Mouse (Mus musculus) layer of hippocampus, postnatal 36 days (tissue): ENCODE results near the gene Smarcc1. TPM values are rescaled to one million over a fixed set of nuclear protein-coding genes. Genes with fewer than 3 reads are reported as not detected.

Experiments used
- DNase-seq, 2 experiments: peaks; one replicate each; pipeline ENCODE4 v3.0.0; 2022
- total RNA-seq, 2 experiments: library from RNA; stranded (reverse); gene quantifications; 2 replicates each; pipeline ENCODE4 v1.2.3; 2021

The Smarcc1 gene
- total RNA-seq, 2 experiments from 2014 or later = 60.7 to 67.9 TPM

DNA sequence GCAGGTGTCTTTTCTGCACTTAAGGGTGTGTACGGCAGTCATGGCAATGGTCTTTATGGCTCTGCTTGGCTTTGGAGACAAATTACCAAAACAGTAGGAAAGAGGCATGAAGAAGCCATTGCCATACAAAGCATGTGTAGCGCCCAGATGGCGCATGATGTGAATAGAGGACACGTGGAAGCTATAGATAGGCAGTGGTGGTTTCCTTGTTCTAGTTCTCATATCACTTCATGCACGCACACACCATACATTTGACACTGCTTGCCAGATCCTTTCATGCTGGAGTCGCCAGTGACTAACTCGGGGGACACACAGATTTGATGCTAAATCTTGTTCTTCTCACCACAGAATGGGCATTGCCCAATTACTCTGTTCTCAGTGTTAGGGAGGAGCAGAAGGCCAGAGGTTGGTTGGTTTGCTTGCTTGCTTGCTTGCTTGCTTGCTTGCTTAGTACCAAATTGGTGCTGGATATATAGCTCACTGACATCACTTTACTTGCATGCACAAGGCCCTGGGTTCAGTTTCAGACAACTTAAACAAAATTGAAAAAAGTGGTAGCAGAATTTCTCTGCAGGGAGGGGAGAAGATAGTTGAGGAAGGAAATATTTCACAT lies 125.8 kb downstream of the Smarcc1 start, which contains the start of gene Cspg5:
Cspg5 (plus strand) TSS at position 563 of the 613 bp plus-strand sequence.
- no peak for DNase-seq

DNA sequence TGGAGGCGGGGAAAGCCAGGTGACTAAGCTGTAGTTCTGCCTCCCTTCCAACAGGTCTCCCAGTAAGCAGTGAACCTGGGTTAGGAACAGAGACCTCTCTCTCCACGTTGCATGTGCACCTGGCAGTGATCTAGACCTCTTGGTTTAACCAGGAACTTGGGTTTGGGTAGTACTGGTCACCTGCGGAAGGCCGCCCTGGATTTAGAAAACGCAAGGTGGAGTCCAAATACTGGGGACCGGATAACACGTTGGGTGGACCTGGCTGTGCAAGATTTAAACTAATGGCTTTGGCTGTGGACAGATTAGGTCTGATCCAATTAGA lies 127.0 kb downstream of the Smarcc1 start:
- DNase-seq = no peak

DNA sequence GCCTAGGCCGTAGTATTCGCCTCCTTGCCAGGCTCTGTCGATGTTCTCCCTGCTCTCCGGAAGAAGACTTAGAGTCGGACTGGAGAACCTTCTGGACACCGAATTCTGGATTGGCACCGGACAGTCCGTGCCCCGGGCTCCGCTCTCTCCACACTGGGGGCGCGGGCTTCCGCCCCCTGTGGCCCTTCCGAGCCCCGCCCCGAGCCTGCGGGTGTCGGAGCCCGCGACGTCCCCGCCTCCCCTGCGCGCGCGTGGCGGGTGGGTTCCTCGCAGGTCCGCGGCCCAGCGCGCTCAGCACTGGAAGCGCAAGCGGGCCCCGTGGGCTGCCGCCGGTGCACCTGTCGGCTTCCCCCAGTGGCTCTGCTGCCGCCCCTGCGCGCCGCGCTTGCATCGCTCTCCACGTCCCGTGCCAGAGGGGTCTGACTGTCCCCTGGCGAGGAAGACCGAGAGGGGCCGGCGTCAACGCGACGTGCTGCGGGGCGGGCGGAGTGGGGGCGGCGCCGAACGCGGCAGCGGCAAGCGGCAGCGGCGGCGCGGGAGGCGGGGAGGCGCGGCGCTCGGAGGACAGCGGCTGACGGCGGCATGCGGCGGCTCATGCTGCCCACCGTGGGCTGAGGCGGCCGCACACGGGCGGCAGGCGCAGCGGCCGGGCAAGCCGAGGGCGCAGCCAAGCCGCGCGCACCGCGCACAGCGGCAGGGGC lies 127.5 kb downstream of the Smarcc1 start:
- DNase-seq = peak; percentile 81 to 84

DNA sequence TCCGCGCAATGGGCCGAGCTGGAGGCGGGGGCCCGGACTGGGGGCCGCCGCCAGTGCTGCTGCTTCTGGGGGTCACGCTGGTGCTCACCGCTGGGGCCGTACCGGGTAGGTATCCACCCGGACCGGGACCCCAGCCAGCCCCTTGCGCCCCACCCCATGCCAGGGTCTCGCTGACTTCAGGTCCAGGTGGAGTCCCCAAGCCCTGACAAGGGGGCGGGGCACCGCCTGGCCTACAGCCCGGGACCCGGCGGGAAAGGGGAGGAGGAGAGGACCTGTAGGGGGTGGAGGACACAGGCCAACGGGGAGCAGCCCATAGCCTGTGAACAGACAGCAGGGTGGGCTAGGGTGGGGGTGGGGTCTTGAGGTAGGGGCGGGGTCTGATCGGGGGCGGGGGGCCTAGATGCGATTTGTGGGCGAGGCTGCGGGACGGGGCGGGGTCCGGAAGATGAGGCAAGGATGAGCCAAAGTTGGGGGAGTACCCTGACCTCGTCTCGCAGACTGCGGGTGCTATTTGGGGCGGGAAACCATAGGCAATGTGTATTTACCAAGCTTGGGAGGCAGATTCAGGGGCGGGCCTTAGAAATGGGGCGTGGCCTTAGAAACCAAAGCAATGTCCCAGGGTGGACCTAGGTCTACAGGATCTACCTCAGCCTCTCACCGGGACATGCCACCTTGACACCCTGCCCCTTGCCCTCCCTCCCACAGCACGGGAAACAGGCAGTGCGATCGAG lies 128.2 kb downstream of the Smarcc1 start:
- DNase-seq = peak; percentile 53 to 68

DNA sequence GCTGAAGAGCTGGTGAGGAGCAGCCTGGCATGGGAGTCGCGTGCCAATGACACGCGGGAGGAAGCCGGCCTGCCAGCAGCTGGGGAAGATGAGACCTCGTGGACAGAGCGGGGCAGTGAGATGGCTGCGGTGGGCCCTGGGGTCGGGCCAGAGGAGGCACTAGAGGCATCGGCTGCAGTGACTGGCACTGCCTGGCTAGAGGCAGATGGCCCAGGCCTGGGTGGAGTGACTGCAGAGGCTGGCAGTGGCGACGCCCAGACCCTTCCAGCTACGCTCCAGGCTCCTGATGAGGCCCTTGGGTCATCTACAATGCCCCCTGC lies 128.8 kb downstream of the Smarcc1 start:
- no peak for DNase-seq

DNA sequence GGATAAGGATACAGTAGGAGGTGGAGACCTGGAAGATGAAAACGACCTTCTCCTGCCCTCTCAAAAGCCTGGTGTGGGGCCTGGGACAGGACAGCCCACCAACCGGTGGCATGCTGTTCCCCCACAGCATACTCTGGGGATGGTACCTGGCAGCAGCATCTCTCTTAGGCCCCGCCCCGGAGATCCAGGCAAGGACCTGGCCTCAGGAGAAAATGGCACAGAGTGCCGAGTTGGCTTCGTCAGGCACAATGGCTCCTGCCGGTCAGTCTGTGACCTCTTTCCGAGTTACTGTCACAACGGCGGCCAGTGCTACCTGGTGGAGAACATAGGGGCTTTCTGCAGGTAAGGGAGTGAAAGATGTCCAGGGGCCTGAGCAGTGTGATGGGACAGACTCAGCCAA lies 129.5 kb downstream of the Smarcc1 start:
- no peak for DNase-seq

DNA sequence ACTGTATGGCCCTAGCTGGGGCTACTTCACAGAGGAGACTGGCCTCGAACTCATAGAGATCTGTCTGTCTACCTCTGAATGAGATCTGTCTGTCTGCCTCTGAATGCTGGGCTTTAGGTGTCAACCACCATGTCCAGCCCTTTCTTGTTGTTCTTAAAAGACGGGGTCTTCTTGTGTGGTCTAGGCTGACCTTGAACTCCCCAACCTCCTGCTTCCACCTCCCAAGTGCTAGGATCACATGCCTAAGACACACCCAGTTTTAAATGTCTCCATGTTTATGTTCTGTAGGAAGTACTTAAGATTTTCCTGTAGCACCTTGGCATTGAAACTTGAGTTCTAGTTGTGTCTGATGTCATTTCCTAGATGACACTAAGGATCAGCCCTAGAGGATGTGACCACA lies 131.4 kb downstream of the Smarcc1 start:
- DNase-seq = no peak

DNA sequence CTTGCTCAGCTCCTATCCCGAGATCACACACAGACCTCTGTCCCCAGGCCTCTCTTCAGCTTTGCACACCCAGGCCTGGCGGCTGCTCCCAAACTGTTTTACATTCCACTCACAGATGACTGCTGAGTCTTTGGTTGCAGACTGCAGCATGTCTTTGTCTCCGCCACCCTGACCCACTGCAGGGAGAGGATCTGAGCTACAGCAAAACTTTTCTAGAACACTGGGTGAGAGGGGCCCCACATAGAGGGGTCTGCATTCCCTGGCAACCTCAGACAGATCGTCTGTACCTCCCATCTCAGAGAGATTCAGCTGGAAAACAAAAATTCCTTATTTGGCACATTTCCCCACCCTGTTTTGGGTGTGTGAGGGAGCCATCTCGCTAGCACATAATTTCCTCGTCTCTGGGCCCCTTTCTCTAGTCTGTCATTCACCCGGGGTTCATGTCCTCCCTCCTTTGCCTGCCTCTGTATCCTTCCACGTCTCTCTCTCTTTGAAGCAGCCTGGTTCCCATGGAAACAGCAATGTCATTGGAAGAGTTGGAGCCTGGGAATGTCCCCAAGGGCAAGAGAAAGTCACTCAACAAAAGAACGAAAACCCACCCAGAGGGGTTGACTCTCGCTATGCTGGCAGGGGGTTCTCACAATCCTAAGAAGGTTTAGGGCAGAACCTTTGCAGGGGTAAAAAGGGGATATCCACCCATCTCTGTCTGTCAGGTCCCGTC lies 132.5 kb downstream of the Smarcc1 start:
- DNase-seq = peak; percentile 56 to 66

DNA sequence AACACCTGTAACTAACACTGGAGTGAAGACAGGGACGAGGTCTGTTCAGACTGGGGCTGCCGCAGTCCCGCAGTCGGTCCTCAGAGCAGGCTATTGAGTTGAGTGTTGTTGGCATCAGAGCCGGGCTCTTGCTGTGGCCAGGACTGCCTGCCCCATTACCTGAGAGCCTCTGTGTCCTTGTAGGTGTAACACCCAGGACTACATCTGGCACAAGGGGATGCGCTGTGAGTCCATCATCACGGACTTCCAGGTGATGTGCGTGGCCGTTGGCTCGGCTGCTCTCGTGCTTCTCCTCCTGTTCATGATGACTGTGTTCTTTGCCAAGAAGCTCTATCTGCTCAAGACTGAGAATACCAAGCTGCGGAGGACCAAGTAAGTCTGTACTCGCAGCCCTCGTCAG lies 133.3 kb downstream of the Smarcc1 start:
- no peak for DNase-seq

DNA sequence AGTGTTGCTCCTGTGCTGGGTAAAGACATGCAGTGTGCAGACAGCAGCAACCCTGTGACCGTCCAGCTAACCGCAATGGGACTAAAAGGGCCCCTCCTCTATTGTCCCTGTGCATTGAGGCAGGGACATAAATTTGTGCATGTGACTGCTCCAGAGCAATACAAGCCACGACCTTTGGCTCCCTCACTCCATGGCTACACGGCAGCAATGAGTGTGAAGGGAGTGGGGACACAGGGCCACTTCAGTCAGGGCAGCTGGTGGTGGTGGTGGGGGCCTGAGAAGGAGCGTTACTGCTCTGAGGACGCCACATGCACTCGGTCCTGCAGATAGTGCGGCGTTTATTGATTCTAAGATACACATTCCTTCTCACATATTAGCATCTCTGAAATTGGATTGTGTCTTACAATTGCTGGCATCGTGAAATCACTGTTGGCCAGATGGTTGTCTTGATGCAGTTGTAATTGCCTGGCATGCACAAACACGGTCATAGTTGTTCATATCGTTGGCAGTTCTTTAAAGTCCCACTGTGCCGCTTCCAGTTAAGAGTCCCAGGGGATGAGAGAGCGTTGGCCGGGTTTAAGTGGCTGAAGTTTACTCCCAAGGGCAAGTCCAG lies 138.0 kb downstream of the Smarcc1 start:
- peak; percentile 31 to 36 for DNase-seq

DNA sequence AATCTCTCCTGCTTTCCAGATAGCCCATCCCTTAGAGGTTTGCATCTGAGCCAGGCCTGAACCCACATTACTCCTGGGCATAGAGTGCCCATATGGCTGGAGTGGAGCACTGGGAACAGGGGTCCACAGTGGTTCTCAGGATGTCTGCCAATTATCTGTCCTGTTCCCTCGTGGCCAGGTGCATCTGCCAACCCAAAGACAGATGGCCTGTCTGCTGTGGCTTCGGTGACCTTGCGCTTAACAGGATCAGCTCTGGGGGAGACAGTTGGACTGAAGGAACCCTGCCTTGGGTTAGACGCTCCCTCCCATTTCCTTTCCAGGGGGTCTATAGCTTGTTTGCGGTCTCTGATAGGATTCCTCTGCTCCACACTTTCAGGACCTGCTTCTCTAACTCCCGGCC lies 141.1 kb downstream of the Smarcc1 start:
- no peak for DNase-seq

DNA sequence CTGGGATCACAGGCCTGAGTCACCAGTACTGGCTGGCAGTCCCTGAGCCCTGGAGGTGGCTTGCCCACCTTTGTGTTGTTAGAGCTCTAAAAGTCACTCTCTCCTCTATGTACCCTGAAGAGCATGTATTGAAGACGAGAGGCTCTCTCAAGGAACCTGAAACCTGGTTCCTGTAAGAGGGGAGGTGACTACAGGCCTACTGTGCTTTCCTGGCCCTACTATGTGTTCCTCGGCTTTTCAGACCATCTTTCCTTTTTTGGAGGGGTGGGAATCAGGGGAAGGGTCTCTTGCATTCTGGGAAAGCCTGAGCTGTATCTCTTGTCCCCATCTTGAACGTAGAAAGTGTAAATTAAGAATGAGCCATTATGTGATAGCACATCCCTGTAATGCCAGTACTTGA lies 141.6 kb downstream of the Smarcc1 start:
- no peak for DNase-seq

DNA sequence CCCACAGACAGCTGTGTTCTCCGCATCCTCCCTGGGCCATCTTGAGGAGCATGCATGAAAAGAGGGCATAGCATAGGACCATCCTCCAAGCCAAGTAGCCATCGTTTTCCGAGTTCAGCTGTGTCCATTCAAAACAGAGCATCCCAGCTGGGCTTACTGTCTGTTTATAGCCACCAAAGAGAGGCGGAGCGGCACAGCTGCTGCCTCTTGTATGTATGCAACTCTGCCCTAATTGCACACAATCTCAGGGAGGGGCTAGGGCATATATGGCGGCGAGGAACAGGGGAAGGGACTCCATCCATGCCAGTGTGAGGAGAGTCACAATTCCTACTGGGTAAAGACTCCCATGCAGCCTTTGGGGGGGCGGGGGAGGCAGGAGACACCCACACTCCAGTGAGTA lies 145.7 kb downstream of the Smarcc1 start:
- DNase-seq = no peak

DNA sequence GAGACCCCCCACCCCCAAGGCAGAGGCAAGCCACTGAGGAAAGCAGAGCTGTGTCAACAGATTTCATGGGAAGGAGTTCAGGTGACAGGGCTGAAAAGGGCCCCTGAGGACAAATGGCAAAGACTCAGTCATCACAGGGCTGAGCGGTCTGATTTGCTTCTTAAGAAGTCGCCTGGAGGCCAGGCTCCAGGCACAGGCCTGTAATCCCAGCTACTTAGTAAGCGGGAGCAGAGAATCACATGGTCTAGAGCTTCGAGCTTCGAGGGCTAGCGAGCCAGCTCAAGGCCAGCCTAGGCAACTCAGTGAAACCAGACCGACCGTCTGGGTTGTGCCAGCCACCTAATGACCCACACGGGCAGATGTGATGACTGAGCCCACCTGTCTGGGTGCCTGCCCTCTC lies 147.5 kb downstream of the Smarcc1 start:
- DNase-seq = no peak

DNA sequence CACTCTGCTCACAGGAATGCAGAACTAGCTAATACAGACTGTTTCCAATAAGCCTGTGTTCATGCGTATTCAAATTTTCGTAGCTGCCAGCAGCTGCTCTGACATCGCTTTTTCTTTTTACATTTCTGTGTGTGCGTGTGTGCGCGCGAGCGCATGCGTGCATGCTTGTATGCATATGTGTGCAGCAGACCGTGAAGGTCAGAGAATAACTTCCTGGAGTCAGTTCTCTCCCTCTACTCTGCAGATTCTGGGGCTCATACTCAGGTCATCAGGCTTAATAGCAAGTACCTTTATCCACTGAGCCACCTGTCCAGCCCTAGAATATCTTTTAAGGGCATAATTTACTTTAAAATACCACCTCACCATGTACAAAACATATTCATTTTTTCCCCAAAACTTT lies 150.9 kb downstream of the Smarcc1 start:
- no peak for DNase-seq

DNA sequence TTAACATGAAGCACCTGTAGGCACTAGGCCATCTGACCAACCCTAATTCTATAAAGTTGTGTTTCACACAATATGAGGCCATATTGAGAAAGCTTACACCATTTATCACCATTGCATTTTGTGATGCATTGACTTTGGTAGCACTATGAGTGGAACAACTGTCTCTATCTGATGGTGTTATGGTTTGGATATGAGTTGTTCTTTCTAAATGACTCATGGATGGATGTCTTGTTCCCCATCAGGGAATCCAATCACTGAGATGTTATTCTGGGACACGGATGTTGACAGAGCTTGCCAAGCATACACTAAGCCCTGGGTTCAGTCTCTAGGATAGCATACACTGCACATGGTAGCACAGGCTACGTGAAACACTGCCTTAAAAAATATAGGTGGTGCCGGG lies 154.8 kb downstream of the Smarcc1 start:
- DNase-seq = no peak

DNA sequence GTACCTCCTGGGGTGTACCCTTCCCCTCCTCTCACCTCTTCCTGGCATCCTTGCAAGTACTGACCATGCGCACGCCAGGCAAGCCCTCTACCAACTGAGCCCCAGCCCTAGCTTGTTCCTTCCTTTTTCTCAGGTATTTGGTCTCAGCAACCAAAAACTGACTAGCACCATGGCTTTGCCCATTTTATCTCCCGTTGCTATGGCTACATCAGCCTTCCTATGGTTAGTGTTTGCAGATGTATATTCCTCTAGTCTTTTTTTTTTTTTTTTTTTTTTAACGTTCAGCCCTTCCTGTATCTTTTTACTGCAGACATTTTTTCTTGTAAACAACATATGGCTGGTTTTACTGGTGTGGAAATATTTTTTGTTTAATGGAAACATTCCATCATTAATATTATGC lies 156.0 kb downstream of the Smarcc1 start:
- DNase-seq = no peak

DNA sequence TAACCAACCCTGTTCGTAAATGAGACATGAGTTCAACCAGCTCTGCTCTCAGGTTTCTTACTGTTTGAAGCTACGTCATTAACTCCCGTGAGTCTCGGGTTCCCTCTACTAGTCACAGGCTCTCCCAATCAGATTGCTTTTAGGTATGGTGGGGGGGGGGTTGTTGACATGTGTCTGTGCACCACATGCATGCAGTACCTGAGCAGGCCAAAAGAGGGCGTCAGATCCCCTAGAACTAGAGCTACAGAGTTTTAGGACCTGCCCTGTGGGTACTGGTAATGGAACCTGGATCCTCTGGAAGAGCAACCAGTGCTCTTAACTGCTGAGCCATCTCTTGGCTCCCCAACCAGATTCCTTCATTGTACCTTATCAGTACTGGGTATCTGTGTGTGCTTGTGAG lies 158.4 kb downstream of the Smarcc1 start:
- no peak for DNase-seq

DNA sequence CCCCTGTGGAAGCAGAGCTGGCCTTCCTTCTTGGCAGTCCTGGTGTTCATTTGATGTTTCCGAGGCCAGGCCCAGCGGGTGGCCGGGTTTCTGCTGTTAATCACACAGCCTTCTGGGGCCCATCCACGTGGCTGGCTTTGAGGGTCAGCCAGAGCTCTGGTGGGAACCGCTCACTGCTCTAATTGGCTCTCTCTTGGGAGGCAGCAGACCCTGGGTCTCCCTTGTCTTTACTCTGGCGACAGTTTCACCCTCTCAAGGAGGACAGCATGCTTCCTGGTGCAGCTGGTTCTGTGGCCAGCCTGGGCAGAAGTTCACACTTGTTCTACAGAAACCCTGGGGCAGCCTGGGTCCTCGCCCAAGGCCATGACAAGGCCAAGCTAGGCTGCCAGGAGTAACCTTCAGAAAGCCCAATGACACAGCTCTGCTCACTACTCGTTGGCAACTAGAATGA lies 159.9 kb downstream of the Smarcc1 start:
- peak; percentile 56 to 81 for DNase-seq

DNA sequence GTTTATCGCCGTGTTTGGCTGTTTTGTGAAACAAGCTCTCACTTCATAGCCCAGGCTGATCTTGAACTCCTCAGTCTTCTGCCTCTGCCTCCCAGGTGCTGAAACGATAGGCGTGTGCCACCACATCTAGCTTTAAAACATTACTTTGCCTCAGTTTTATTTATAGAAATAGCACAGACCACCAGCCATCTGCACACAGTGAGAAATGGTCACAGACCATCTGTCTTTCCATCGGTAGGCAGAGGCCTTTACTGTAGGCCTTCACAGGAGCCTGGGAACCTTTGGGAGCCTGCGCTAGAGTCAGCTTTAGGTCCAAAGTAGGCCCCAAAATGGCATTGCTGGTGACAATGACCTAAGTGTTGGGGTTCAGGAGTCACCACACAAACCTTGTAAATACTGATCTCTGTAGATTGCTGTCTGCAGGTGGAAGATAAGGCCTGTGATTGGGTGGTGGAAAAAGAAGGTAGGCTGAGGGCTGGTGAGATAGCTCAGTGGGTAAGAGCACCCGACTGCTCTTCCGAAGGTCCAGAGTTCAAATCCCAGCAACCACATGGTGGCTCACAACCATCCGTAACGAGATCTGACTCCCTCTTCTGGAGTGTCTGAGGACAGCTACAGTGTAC lies 166.7 kb downstream of the Smarcc1 start:
- no peak for DNase-seq

DNA sequence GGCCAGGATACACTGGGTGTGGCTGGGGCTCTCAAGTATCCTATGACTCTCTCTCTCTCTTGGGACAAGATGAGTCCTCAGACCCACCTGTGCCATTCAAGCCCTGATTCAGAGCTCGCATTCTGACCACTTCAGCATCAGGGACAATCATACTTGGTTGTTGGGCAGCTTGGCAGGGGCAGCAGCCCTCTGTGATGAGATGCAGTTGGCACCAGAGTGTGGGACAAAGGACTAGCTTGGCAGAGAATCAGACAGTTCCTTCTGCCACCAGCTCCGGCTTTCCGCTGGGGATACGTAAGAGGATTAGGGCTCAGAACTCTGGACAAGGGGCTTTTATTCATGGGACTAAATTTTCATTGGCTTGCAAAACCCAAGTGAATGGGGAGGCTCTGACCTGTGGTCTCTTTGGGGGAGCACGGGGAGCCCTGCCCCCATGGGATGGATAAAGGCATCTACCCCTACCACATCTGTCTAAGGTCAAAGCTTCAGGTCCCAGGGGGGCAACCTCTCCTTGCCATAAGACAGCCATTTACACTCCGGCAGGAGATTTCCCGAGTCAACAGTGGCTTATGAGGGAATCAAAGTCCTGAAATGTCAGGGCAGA lies 169.9 kb downstream of the Smarcc1 start:
- DNase-seq = peak; percentile 40 to 66
